Mouse (Mus musculus): ENCODE measurements around the gene Gja5. TPM values are rescaled to one million over a fixed set of nuclear protein-coding genes. Genes with fewer than 3 reads are reported as not detected.

Gja5 gene
- total RNA-seq (2017): 0.05 TPM in 1 of 2 replicates, not detected in the other

- no peak for ATAC-seq (replicated peaks; ENCODE audit: low read depth, poor library complexity, severe bottlenecking)
These were observed at the start of gene Gja5 for GRCm38 (mm10) chr3:96904393-96904792. Gja5 (plus strand) TSS chr3:96904693.

DNA sequence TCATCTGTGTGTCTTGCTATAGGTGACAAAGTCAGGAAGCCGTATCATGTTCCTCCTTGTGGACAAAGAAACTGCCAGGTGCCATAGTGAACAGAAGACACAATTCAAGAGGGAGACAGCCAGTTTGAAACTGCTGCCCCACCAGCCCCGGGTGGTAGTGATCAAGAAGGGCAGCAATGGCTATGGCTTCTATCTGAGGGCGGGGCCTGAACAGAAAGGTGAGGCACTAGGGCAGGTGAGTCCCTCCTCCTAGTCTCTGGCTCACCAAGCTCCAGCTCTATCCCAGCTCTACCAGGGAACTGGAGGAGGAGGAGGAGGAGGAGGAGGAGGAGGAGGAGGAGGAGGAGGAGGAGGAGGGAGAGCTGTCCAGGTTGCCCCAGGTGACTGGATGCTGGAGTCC is 48.7 kb upstream of the Gja5 start:
- ATAC-seq (replicated peaks; ENCODE audit: low read depth, poor library complexity, severe bottlenecking): no peak

DNA sequence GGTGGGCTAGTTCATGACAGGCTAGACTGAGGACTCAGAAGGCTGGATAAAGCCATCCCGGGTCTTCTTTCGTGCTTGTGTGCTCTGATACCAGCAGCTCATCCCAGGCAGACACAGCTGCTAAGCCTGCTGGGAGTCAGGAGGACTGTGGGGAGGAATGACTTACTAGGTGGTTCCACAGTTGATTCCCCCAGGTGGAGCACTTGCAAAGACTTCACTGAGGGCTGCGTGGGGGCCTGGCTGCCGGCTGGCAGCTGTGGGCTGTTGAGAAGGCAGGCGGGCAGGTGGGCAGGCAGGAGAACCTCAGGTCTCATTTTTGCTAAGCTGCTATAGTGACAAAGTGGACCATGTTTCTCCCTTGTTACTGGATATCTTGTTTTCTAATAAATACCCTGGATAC is 44.0 kb upstream of the Gja5 start:
- no peak for ATAC-seq (replicated peaks; ENCODE audit: low read depth, poor library complexity, severe bottlenecking)

DNA sequence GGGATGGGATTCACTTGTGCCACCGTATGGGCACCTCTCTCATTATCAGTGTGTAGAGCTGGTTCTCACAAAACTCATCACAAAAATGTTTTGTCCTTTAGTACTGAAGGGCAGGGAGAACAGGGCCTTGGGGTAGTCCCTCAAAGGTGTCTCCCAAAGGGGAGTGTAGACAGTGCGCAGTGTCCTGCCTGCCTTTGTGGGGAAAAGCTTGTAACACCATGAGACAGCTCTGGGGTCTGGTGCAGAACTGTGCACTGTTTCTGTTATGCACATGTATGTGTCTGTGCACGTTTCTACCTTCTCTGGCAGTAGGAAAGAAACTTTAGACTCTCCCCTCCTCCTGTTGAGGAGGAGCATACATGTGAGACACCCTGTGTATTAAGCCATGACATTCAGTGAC is 36.6 kb upstream of the Gja5 start:
- no peak for ATAC-seq (replicated peaks; ENCODE audit: low read depth, poor library complexity, severe bottlenecking)

- ATAC-seq (replicated peaks; ENCODE audit: low read depth, poor library complexity, severe bottlenecking): no peak
These were observed 35.9 kb upstream of the Gja5 start for GRCm38 (mm10) chr3:96868566-96868965.

- ATAC-seq (replicated peaks; ENCODE audit: low read depth, poor library complexity, severe bottlenecking): no peak
These were observed 35.4 kb upstream of the Gja5 start for GRCm38 (mm10) chr3:96869091-96869490.

- no peak for ATAC-seq (replicated peaks; ENCODE audit: low read depth, poor library complexity, severe bottlenecking)
These were observed 34.2 kb upstream of the Gja5 start for GRCm38 (mm10) chr3:96870270-96870669.

DNA sequence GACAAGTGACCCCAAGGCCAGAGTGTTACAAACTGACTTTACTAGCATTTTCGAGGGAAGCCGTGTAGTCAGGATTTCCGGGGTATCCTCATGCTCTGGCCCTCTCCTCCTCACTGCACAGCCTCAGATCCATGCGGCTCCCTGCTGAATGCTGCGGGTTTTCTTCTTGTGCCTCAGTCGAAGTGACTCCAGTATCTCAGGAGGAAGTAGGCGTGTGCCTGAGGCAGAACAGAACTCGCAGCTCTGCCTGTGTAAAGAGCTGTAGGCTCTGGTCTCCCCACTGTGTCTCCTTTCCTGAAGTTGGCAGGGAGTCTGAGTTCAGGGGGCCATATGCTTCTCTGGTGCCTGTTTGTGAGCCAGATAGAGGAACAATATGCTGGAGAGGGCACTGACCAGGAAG is 33.4 kb upstream of the Gja5 start:
- no peak for ATAC-seq (replicated peaks; ENCODE audit: low read depth, poor library complexity, severe bottlenecking)

DNA sequence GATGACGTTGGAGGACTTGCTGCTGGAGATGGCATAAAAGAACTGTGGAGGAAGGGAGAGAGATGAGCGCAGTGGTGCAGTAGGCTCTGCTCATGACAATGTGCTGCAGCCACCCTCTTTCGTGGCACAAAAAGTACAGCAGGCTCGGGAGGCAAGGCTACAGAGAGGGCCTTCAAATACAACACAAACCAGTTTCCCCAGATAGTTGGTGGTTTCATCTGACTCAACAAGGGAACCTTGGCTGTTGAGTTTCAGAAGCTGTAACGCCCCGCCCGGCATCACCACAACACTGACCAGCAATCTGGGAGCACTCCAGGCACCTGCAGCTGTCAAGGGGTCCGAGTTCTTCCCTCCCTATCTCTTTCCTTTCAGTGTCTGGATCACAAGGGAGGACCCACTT is 32.0 kb upstream of the Gja5 start:
- no peak for ATAC-seq (replicated peaks; ENCODE audit: low read depth, poor library complexity, severe bottlenecking)

DNA sequence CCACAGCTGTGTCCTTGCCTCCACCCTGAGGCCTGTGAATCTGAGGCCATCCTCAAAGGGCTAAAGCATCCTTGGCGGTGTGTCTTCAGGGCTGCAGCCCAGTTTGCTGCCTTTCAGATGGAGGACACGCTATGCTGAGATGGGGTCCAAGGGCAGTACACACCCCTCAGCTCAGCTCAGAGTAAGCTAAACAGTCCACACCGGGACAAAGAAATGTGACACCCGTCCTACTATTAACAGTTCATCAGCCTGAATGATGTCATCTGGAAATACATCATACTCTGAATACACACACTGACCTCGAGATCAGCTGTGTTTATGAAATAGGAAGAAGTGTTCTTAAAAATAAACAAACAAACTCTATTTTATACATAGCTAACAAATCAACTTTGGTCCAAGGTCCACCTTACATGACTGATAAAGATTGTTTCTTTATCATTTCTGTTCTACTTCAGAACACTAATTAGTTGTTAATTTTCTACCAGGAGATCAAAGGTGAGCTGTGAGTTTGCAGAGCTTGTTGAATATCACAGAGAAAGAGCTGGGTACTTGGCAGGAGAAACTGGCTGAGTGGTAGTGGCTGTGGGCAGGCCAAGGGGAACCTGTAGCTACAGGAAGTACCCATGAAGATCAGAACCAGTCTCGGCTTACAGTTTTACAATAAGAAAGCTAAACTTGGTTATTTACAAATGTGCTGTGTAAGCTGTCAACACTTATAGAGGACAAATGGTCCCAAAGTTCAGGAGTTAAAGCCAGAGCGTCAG is 29.5 kb upstream of the Gja5 start:
- no peak for ATAC-seq (replicated peaks; ENCODE audit: low read depth, poor library complexity, severe bottlenecking)

DNA sequence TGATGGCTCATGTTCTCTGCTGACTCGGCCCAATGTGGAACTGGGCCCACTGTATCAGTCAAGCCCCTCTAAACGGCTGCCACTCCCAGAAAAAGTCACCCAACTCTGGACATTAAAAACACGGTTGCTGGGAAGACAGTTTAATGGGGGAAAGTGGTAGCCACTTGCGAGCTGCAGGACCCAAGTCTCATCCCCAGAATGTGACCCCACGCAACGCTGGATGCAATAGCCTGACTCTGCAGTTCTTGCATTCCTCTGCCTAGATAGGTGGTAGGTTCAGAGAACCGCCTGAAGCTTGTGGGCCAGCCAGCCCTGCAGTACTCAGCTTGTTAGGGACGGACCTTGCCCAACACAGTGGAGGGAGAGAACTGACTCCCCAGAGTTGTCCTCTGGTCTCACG is 25.0 kb upstream of the Gja5 start:
- ATAC-seq (replicated peaks; ENCODE audit: low read depth, poor library complexity, severe bottlenecking): no peak

DNA sequence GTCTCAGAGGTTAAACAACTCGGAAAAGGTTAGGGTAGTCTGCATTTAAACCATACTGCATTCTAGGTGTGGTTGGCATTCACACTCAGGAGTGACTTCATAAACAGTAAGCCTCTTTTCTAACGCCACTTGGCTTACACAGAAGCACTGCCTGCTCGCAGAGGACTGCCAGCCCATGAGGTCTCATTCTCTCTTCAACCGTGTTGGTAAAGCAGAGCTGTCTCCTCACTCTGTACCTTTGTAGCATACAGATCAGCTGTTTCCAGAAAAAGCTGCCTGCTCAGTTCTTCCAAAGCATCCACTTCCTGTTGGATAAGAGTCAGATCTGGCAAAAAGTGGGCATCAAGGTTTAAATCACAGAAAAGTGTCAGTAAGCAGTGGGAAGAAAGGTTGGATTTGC is 24.1 kb upstream of the Gja5 start:
- ATAC-seq (replicated peaks; ENCODE audit: low read depth, poor library complexity, severe bottlenecking): no peak

- ATAC-seq (replicated peaks; ENCODE audit: low read depth, poor library complexity, severe bottlenecking): no peak
These were observed 22.9 kb upstream of the Gja5 start for GRCm38 (mm10) chr3:96881557-96881956.

GRCm38 (mm10) chr3:96882061-96882849 is 22.2 kb upstream of the Gja5 start:
- no peak for ATAC-seq (replicated peaks; ENCODE audit: low read depth, poor library complexity, severe bottlenecking)

- ATAC-seq (replicated peaks; ENCODE audit: low read depth, poor library complexity, severe bottlenecking): no peak
These were observed 20.8 kb upstream of the Gja5 start for GRCm38 (mm10) chr3:96883690-96884089.

- no peak for ATAC-seq (replicated peaks; ENCODE audit: low read depth, poor library complexity, severe bottlenecking)
These were observed 2.0 kb upstream of the Gja5 start for GRCm38 (mm10) chr3:96902336-96902999.

- peak; percentile 99 for ATAC-seq (replicated peaks; ENCODE audit: low read depth, poor library complexity, severe bottlenecking)
These were observed 503 bp downstream of the Gja5 start, which contains the start of gene Gpr89 for GRCm38 (mm10) chr3:96904851-96905541. Gpr89 (minus strand) TSS chr3:96905346.

- ATAC-seq (replicated peaks; ENCODE audit: low read depth, poor library complexity, severe bottlenecking): no peak
These were observed 1.1 kb downstream of the Gja5 start for GRCm38 (mm10) chr3:96905592-96905991.

GRCm38 (mm10) chr3:96920991-96921390 is 16.5 kb downstream of the Gja5 start:
- no peak for ATAC-seq (replicated peaks; ENCODE audit: low read depth, poor library complexity, severe bottlenecking)

DNA sequence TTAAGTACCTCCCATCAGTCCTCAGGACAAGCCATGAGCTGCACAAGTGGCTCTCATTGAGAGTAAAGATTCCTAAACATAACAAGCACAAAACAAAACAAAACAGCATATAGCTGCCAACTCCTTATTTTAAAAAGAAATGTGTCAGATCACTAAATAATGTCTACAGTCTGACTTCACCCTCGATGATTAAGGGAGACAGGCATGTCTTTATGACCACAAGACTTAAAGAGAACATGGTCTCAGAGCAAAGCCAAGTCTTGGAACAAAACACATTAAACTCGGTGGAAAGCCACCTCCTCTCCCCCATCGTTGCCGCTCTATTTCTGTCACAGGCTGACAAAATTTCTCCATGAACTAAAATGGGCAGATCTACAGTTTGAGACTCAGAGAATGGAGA is 20.1 kb downstream of the Gja5 start:
- no peak for ATAC-seq (replicated peaks; ENCODE audit: low read depth, poor library complexity, severe bottlenecking)

Data from common myeloid progenitor, adult 5-6 weeks (primary cell).